Mouse (Mus musculus): ENCODE measurements at regions not wholly inside any gene's neighbourhood (a gene's known extent, or its start where the extent isn't known, plus 50 kb on each side); places are given as distances from the start of the nearest gene placed in this dataset.

DNA sequence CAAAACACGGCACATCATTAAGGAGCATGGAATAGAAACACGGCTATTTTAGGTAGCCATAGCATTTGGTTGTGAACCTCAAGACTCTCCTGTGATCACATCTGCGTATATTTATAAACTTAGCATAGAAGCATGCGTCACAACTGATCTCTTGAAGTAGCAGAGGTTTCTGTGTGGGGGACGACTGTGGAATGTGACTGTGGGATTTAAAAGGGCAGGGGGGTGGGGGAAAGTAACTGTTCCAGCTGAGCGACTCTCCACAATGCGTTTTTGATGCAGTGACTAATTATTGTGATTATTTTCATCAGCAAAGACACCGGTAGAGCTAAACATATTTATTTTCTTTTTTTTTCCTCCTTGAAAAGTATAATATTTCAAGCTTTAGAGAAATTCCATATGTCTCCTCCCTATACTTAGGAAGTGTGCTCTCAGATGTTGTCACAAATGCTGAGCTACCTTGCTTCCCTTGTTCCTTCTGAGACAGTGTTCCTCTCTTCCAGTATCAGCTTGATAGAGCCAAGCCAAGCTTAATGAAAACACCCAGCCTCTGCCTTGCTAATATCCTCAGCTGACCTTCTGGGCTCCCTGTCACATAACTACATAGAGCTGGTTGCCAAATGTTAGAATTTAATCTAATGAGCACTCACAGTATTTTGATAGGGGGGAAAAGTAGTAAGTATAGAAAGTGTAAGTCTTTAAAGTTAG, 75.0 kb upstream of the Magi3 start:
- CTCF ChIA-PET = no interaction called here

DNA sequence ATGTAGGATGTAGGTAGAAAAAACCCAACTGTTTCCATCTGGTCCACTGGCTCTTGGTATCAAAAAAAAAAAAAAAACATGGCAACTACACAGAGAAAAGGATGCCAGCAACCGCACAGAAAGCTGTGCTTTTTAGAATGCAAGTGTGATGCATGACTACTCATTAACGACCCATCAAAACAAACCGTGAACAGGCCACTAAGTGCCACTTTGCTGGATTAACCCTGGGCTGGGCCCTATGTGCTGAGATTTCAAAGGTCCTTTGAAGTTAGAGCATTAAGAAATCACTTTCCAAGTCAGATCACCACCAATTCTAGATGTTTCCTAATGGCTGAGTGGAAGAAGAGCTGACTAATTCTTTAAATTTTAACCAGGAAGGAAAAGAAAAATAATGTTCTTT, 73.7 kb upstream of the Magi3 start:
- CTCF ChIA-PET = no interaction called here

DNA sequence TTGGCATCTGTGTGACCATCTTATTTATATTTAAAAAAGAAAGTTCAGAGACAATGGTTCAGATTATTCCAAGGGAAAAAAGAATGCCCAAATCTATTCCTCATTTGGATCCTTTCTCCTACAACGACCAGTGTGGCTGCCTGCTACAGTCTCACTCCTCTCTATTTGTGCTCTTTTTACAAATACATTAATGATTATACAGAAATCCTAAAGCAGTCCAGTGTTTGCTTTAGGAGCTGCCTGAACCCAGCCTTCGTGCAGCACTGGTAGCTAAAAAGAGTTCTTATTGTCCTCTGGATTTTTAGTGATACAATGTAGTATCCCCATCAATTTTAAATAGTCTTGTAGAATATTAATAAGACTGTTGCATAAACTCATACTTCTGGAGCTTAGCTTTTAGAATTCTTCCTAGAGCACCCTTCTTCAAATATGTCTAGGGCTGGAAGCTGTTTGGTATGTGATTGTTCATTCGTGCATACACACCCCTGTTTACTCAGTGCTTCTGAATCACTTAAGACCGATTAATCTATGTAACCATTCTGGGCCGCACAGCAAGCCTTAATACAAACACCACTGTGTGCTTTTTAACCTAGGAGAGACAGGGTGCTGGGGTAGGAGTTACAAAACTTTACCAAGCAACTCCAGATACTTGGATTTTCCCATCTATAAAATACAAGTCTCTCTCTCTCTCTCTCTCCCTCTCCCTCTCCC, 69.0 kb upstream of the Magi3 start:
- CTCF ChIA-PET = no interaction called here

DNA sequence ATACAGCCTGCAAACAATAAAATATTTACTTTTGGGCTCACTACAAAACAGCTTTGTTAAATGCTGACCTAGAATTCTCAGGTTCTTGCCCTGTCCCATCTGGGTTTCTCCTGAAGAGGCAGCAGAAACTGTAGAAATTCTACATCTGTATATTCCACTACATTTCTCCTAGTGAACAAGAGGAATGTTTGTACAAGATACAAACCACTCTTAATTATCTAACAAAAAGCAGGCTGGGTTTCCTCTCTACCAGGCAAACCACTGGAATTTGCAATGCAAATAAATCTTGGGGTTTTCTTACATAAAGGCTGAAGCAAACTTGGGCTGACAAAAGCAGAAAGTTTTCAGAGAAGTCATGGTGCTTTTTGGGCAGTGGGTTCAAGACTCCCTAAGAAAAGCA, 67.7 kb upstream of the Magi3 start:
- CTCF ChIA-PET = no interaction called here

DNA sequence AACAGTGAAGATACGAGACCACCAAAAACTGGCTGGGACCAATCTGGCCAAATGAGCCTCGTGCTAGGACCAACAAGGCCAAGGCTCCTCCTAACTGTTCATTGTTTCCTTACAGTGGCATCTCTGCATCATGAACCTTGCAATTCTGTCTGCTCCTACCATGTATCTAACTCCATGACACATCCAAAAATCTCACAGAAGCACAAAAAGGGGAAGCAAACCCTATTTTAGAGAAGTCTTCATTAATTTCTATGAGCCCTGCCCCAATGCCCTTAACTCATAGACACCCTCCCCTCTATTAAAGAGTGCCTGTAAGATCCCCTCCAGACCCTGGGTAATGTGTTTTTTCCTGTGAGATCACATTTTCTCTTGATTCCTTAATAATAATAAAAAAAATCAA, 64.8 kb upstream of the Magi3 start:
- CTCF ChIA-PET = no interaction called here

DNA sequence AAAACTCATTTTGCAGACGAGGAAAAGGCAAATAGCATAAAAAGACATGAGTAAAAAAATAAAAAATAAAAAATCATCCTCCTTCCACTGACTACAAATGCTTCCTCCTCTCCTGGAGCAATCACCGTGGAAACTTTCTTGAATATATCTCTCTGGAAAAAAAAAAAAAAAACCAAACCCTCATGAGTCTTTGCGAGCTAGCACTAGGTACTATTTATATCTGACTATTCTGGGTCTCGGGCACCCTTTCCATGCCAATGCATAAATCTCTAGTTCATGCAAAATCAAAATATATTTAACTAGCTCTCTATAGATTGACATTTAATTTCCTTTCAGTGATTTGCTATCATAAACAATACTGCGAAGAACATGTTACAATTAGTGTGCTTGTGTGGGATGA, 63.7 kb upstream of the Magi3 start:
- CTCF ChIA-PET = no interaction called here

DNA sequence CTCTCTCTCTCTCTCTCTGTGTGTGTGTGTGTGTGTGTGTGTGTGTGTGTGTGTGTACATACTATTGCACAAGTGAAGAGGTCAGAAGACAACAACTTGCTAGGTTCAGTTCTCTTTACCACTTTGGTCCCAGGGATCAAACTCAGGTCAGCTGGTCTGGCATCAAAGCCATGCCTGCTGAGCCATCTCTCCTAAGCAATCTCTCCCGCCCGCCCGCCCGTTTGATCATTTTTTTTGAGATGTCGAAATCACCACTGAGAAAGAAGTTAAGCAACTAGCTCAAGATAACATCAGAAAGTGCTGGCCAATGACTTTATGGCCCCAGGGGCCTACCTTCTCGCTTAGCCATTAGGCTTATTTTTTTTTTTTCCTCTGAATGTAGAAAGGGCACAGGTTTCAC, 59.3 kb upstream of the Magi3 start:
- CTCF ChIA-PET = no interaction called here

DNA sequence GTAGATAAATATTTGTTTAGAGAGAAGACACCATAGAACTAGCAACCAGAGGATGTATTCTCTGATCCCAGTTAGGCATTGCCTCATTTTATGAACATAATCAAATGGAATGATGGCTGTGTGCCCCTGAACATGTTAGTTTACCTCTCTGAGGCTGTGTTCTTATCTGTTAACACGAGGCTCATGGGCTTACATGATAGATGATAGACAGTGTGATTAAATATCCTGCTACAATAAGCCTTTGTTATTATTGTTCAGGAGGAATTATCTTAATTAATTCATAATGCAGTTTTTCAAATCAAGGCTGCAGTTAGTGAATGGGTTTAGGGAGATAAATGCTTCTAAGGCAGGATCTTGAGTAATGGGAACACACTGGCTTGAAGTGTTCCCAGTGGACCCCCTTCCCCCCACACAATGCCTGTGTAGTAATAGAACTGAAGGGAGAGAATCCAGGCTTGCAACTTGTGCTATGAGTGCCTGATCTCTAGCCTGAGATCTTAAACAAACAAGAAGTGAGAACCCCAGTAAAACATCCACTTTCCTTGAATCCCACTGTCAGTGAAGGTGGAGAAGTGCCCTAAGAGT, 54.6 kb upstream of the Magi3 start:
- CTCF ChIA-PET = no interaction called here

DNA sequence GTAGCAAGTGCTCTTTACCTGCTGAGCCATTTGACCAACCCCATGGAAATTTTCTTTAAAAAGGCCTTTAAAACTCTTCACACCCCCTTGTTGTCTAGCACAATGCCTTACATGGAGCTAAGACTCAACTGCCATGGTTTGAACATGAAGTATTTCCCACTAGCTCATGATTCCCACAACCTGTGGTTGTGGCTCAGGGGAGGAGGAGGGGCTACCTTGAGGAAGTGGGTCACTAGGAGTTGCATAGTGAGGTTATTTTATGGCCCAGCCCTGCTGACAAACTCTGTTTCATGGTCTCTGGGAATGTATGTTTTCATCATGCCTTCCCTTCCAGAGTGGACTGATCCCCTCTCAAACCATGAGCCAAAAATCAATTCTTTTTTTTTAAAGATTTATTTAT, 53.9 kb upstream of the Magi3 start:
- CTCF ChIA-PET = no interaction called here

Data from spleen, embryonic (tissue).